In genomic region chr13:72978966-72979365, GRCm38 (mm10) we compare ENCODE assay signal across 27 mouse cellular contexts.
DNase-seq lines count a peak whose midpoint lies in the region; ATAC-seq and TF ChIP-seq lines count a peak whose summit lies in the region.
"Had no signal": no experiment of that assay in that cellular context is flagged by ENCODE, and none has a peak within 500 bp of the region (broad histone marks: within the 10 kb centered on the region; RNA-seq: fewer than 3 reads in every experiment).

No protein-coding gene starts in this region.

- H3K4me2 ChIP-seq in heart, postnatal 0 days (ENCODE audit: low read depth, low read length), result no peak overlapping the region
- H3K4me2 ChIP-seq in kidney, embryonic 15.5 days, result no peak overlapping the region
- H3K4me2 ChIP-seq: embryonic facial prominence, embryonic 13.5 days; forebrain, embryonic 15.5 days; heart, embryonic 11.5 days; intestine, embryonic 15.5 days; liver, embryonic 12.5 days; midbrain, embryonic 12.5 days had no signal

- TF ChIP-seq CTCF in heart, postnatal 0 days (IDR thresholded peaks at IDR 0.05; ENCODE audit: low read depth), result 0 out of 2 replicates have a peak, but pooled peaks have one; percentile 8

- peak; percentile 3 for DNase-seq in cerebellum, adult 8-10 months
- no peak for DNase-seq in cerebellum, adult 11-12 months
- DNase-seq in heart, postnatal 0 days (ENCODE audit: low spot score), result no peak
- DNase-seq in heart, adult 9 months (ENCODE audit: low spot score in 2 of 2), result no peak
- DNase-seq in kidney, adult 9 months, result peak; percentile 10
- DNase-seq in ES-CJ7 (ENCODE audit: low read depth, low spot score), result peak; percentile 5
- DNase-seq in urinary bladder, postnatal 25 days (ENCODE audit: low spot score), result no peak
- DNase-seq: adrenal gland, postnatal 14 days; cerebellum, adult 9-10 months; gastrocnemius, postnatal 25 days; heart, postnatal 4 days; kidney, postnatal 25 days; liver, postnatal 0 days; lung, postnatal 36 days; right cerebral cortex, postnatal 14 days had no signal

- H3K9ac ChIP-seq in heart, postnatal 0 days (replicated peaks; ENCODE audit: low read depth, low read length), result no peak overlapping the region
- no peak overlapping the region for H3K9ac ChIP-seq in kidney, embryonic 15.5 days
- H3K9ac ChIP-seq: embryonic facial prominence, embryonic 13.5 days; forebrain, embryonic 15.5 days; intestine, embryonic 15.5 days; liver, embryonic 12.5 days; liver, postnatal 0 days; midbrain, embryonic 12.5 days had no signal

- H3K27me3 ChIP-seq in heart, postnatal 0 days (ENCODE audit: control insufficient read depth, insufficient read depth, low read length), result no peaks in the 10 kb centered on the region
- H3K27me3 ChIP-seq in kidney, embryonic 15.5 days, result no peaks in the 10 kb centered on the region
- H3K27me3 ChIP-seq: embryonic facial prominence, embryonic 13.5 days; forebrain, embryonic 15.5 days; intestine, embryonic 15.5 days; liver, embryonic 12.5 days; midbrain, embryonic 12.5 days had no signal

- no peak overlapping the region for H3K27ac ChIP-seq in heart, postnatal 0 days (ENCODE audit: low read depth)
- no peak overlapping the region for H3K27ac ChIP-seq in kidney, embryonic 15.5 days
- H3K27ac ChIP-seq: embryonic facial prominence, embryonic 13.5 days; forebrain, embryonic 10.5 days; forebrain, embryonic 15.5 days; intestine, embryonic 15.5 days; layer of hippocampus, adult 2 months; left cerebral cortex, adult 2 months; liver, embryonic 12.5 days; midbrain, embryonic 12.5 days had no signal

- H3K36me3 ChIP-seq in heart, postnatal 0 days (replicated peaks; ENCODE audit: control insufficient read depth, insufficient read depth, low read length), result no peaks in the 10 kb centered on the region
- H3K36me3 ChIP-seq in kidney, embryonic 15.5 days, result no peaks in the 10 kb centered on the region
- H3K36me3 ChIP-seq: embryonic facial prominence, embryonic 13.5 days; forebrain, embryonic 10.5 days; forebrain, embryonic 15.5 days; intestine, embryonic 15.5 days; liver, embryonic 12.5 days; midbrain, embryonic 12.5 days had no signal

- ATAC-seq in heart, postnatal 0 days (ENCODE audit: insufficient read depth, low read depth), result no peak
- no peak for ATAC-seq in kidney, embryonic 15.5 days (replicated peaks; ENCODE audit: low FRiP score)
- ATAC-seq: forebrain, embryonic 15.5 days; hindbrain, embryonic 16.5 days; intestine, embryonic 15.5 days; liver, embryonic 12.5 days; liver, postnatal 0 days; Patski had no signal

- no peaks in the 10 kb centered on the region for H3K9me3 ChIP-seq in heart, postnatal 0 days (replicated peaks; ENCODE audit: control insufficient read depth, low read length)
- H3K9me3 ChIP-seq in kidney, embryonic 15.5 days (replicated peaks), result no peaks in the 10 kb centered on the region
- H3K9me3 ChIP-seq: embryonic facial prominence, embryonic 13.5 days; forebrain, embryonic 10.5 days; forebrain, embryonic 15.5 days; intestine, embryonic 15.5 days; liver, embryonic 12.5 days; midbrain, embryonic 12.5 days had no signal

- H3K4me3 ChIP-seq in heart, postnatal 0 days (ENCODE audit: low read depth, low read length), result no peak overlapping the region
- H3K4me3 ChIP-seq in kidney, embryonic 15.5 days (replicated peaks), result no peak overlapping the region
- H3K4me3 ChIP-seq: embryonic facial prominence, embryonic 13.5 days; forebrain, embryonic 10.5 days; forebrain, embryonic 15.5 days; intestine, embryonic 15.5 days; layer of hippocampus, adult 2 months; left cerebral cortex, adult 2 months; liver, embryonic 12.5 days; midbrain, embryonic 12.5 days had no signal

- H3K4me1 ChIP-seq in heart, postnatal 0 days (ENCODE audit: control insufficient read depth, insufficient read depth), result no peaks in the 10 kb centered on the region
- H3K4me1 ChIP-seq in kidney, embryonic 15.5 days, result no peaks in the 10 kb centered on the region
- H3K4me1 ChIP-seq: embryonic facial prominence, embryonic 13.5 days; forebrain, embryonic 10.5 days; forebrain, embryonic 15.5 days; intestine, embryonic 15.5 days; liver, embryonic 12.5 days; midbrain, embryonic 12.5 days had no signal

- no peak for TF ChIP-seq EP300 in heart, postnatal 0 days (IDR thresholded peaks at IDR 0.05; ENCODE audit: low read depth)

Comparison
In these comparisons a context has a peak if more than half of its experiments do, and no peak if none do; other contexts are left out.
1. DNase-seq: peak in cerebellum, adult 8-10 months (single experiment), kidney, adult 9 months (single experiment) and ES-CJ7 (single experiment); none in cerebellum, adult 11-12 months (single experiment), heart, postnatal 0 days (single experiment), heart, adult 9 months (0 of 2) and urinary bladder, postnatal 25 days (single experiment).